Mouse (Mus musculus): ENCODE measurements around the gene Inpp4b.

- TF ChIP-seq CTCF (IDR thresholded peaks at IDR 0.05; ENCODE audit: borderline replicate concordance, insufficient read depth, low read length): no peak
- TF ChIP-seq POLR2A (IDR thresholded peaks at IDR 0.05; ENCODE audit: low read depth, low read length): no peak
Measured at GRCm38 (mm10) chr8:81768313-81768675, 425.9 kb downstream of the Inpp4b start.

Data from embryonic fibroblast, embryonic 13.5 days (primary cell).